Mouse (Mus musculus) cortical plate, adult 2 months (tissue): ENCODE measurements at regions not wholly inside any gene's neighbourhood (a gene's known extent, or its start where the extent isn't known, plus 50 kb on each side); places are given as distances from the start of the nearest gene placed in this dataset.

Source experiments
- CTCF ChIP-seq: fragments of 200-500 bp; IDR thresholded peaks from 2 replicates; pipeline ENCODE4 v1.5.1; 2011; ENCODE audit warnings: mild to moderate bottlenecking, control low read depth, low read length; ENCODE audit not compliant: insufficient read depth; ENCODE audit errors: extremely low read depth
- POLR2A ChIP-seq: fragments of 200-500 bp; IDR thresholded peaks from 2 replicates; pipeline ENCODE4 v1.6.1; 2011; ENCODE audit warnings: mild to moderate bottlenecking, low read length, control low read depth; ENCODE audit not compliant: insufficient read depth; ENCODE audit errors: extremely low read depth

GRCm38 (mm10) chr11:45639236-45639635, 212.6 kb upstream of the Clint1 start:
- TF ChIP-seq POLR2A (no peak), CTCF (no peak)
